Mouse (Mus musculus): Measurements from ENCODE around the gene Baz2b. TPM values are rescaled to one million over a fixed set of nuclear protein-coding genes. Genes with fewer than 3 reads are reported as not detected.

Gene Baz2b
- polyA plus RNA-seq, 1 experiment from 2014 or later = 38.1 TPM

GRCm38 (mm10) chr2:60202900-60203530 is 6.6 kb downstream of the Baz2b start:
- no peaks in the 10 kb centered on the region for H3K27me3 ChIP-seq
- no peak for TF ChIP-seq CTCF (IDR thresholded peaks at IDR 0.05)
- in situ Hi-C loops (cut with MboI; ENCODE audit: low pct_unique_long_range_greater_than_20kb) = loop anchor here (10.0 kb wide), 1 partner anchor 248 kb away; no protein-coding TSS in a partner anchor
- CTCF ChIA-PET = interaction anchor here (1.2 kb wide), 1 partner anchor 31 kb away, joined by 3 read pairs; no protein-coding TSS in a partner anchor
- no peak for DNase-seq (ENCODE audit: low read depth, low spot score)
- ATAC-seq = no peak
- POLR2A ChIA-PET = interaction anchor here (0.7 kb wide), 1 partner anchor 19 kb away, joined by 4 read pairs; no protein-coding TSS in a partner anchor

- in situ Hi-C loops (cut with MboI; ENCODE audit: low pct_unique_long_range_greater_than_20kb) = loop anchor here (10.0 kb wide), 1 partner anchor 246 kb away; no protein-coding TSS in a partner anchor
- H3K27me3 ChIP-seq = no peaks in the 10 kb centered on the region
- peak; percentile 78 for TF ChIP-seq CTCF (IDR thresholded peaks at IDR 0.05)
- ChIA-PET CTCF (interaction anchor here (0.6 to 1.6 kb wide), 4 partner anchors 9 to 278 kb away, joined by 3 to 7 read pairs (median 3); no protein-coding TSS in a partner anchor), POLR2A (no interaction called here)
- ATAC-seq = no peak
- no peak for DNase-seq (ENCODE audit: low read depth, low spot score)
Measured at GRCm38 (mm10) chr2:60200667-60201066, 9.0 kb downstream of the Baz2b start.

GRCm38 (mm10) chr2:60200051-60200562 is 9.5 kb downstream of the Baz2b start:
- no peaks in the 10 kb centered on the region for H3K27me3 ChIP-seq
- POLR2A ChIA-PET = no interaction called here
- DNase-seq (ENCODE audit: low read depth, low spot score) = no peak
- no peak for TF ChIP-seq CTCF (IDR thresholded peaks at IDR 0.05)
- ATAC-seq = no peak
- in situ Hi-C loops (cut with MboI; ENCODE audit: low pct_unique_long_range_greater_than_20kb) = loop anchor here (10.0 kb wide), 1 partner anchor 245 kb away; no protein-coding TSS in a partner anchor
- CTCF ChIA-PET = interaction anchor here (1.6 kb wide), 1 partner anchor 8 kb away, joined by 7 read pairs; no protein-coding TSS in a partner anchor

- in situ Hi-C loops (cut with MboI; ENCODE audit: low pct_unique_long_range_greater_than_20kb) = no loop called here
- H3K27me3 ChIP-seq = no peaks in the 10 kb centered on the region
- TF ChIP-seq CTCF (IDR thresholded peaks at IDR 0.05) = no peak
- POLR2A ChIA-PET = no interaction called here
- ATAC-seq (no peak), DNase-seq (ENCODE audit: low read depth, low spot score) (no peak)
- CTCF ChIA-PET = no interaction called here
Measured at GRCm38 (mm10) chr2:60196841-60197240, 12.8 kb downstream of the Baz2b start.

- ChIA-PET POLR2A (no interaction called here), CTCF (no interaction called here)
- no peak for TF ChIP-seq CTCF (IDR thresholded peaks at IDR 0.05)
- ATAC-seq = no peak
- no peak for DNase-seq (ENCODE audit: low read depth, low spot score)
- in situ Hi-C loops (cut with MboI; ENCODE audit: low pct_unique_long_range_greater_than_20kb) = no loop called here
- no peaks in the 10 kb centered on the region for H3K27me3 ChIP-seq
Measured at GRCm38 (mm10) chr2:60181696-60182095, 27.9 kb downstream of the Baz2b start.

GRCm38 (mm10) chr2:60177490-60177889 is 32.1 kb downstream of the Baz2b start:
- no peaks in the 10 kb centered on the region for H3K27me3 ChIP-seq
- TF ChIP-seq CTCF (IDR thresholded peaks at IDR 0.05) = no peak
- in situ Hi-C loops (cut with MboI; ENCODE audit: low pct_unique_long_range_greater_than_20kb) = no loop called here
- ATAC-seq (no peak), DNase-seq (ENCODE audit: low read depth, low spot score) (no peak)
- ChIA-PET CTCF (interaction anchor here (1.2 to 1.4 kb wide), 2 partner anchors 10 to 163 kb away, joined by 3 read pairs; no protein-coding TSS in a partner anchor), POLR2A (no interaction called here)

GRCm38 (mm10) chr2:60176087-60176486 is 33.6 kb downstream of the Baz2b start:
- POLR2A ChIA-PET = interaction anchor here (0.7 kb wide), 1 partner anchor 12 kb away, joined by 3 read pairs; no protein-coding TSS in a partner anchor
- in situ Hi-C loops (cut with MboI; ENCODE audit: low pct_unique_long_range_greater_than_20kb) = no loop called here
- DNase-seq (ENCODE audit: low read depth, low spot score) (no peak), ATAC-seq (no peak)
- CTCF ChIA-PET = interaction anchor here (1.1 kb wide), 1 partner anchor 8 kb away, joined by 3 read pairs; no protein-coding TSS in a partner anchor
- no peak for TF ChIP-seq CTCF (IDR thresholded peaks at IDR 0.05)
- H3K27me3 ChIP-seq = no peaks in the 10 kb centered on the region

GRCm38 (mm10) chr2:60175078-60175477 is 34.6 kb downstream of the Baz2b start:
- in situ Hi-C loops (cut with MboI; ENCODE audit: low pct_unique_long_range_greater_than_20kb) = no loop called here
- no peak for DNase-seq (ENCODE audit: low read depth, low spot score)
- no peak for TF ChIP-seq CTCF (IDR thresholded peaks at IDR 0.05)
- CTCF ChIA-PET = interaction anchor here (1.1 kb wide), 1 partner anchor 9 kb away, joined by 3 read pairs; no protein-coding TSS in a partner anchor
- POLR2A ChIA-PET = no interaction called here
- H3K27me3 ChIP-seq = no peaks in the 10 kb centered on the region
- ATAC-seq = no peak

- in situ Hi-C loops (cut with MboI; ENCODE audit: low pct_unique_long_range_greater_than_20kb) = no loop called here
- ATAC-seq (peak; percentile 79), DNase-seq (ENCODE audit: low read depth, low spot score) (peak; percentile 93)
- ChIA-PET CTCF (interaction anchor here (0.7 to 1.2 kb wide), 3 partner anchors 19 to 55 kb away, joined by 3 to 4 read pairs (median 3); no protein-coding TSS in a partner anchor), POLR2A (no interaction called here)
- H3K27me3 ChIP-seq = no peaks in the 10 kb centered on the region
- TF ChIP-seq CTCF (IDR thresholded peaks at IDR 0.05) = no peak
Measured at GRCm38 (mm10) chr2:60173595-60173994, 36.0 kb downstream of the Baz2b start.

- POLR2A ChIA-PET = interaction anchor here (0.8 kb wide), 1 partner anchor 474 kb away, joined by 4 read pairs; no protein-coding TSS in a partner anchor
- peak; percentile 27 for ATAC-seq
- no peak for DNase-seq (ENCODE audit: low read depth, low spot score)
- CTCF ChIA-PET = interaction anchor here (0.7 to 1.6 kb wide), 4 partner anchors 9 to 55 kb away, joined by 3 to 4 read pairs (median 3); no protein-coding TSS in a partner anchor
- H3K27me3 ChIP-seq = no peaks in the 10 kb centered on the region
- TF ChIP-seq CTCF (IDR thresholded peaks at IDR 0.05) = peak; percentile 66
- in situ Hi-C loops (cut with MboI; ENCODE audit: low pct_unique_long_range_greater_than_20kb) = no loop called here
Measured at GRCm38 (mm10) chr2:60173190-60173589, 36.4 kb downstream of the Baz2b start.

- TF ChIP-seq CTCF (IDR thresholded peaks at IDR 0.05) = no peak
- H3K27me3 ChIP-seq = no peaks in the 10 kb centered on the region
- in situ Hi-C loops (cut with MboI; ENCODE audit: low pct_unique_long_range_greater_than_20kb) = no loop called here
- peak; percentile 47 for DNase-seq (ENCODE audit: low read depth, low spot score)
- ATAC-seq = peak; percentile 10
- ChIA-PET CTCF (interaction anchor here (1.0 to 1.6 kb wide), 2 partner anchors 9 to 30 kb away, joined by 3 read pairs; no protein-coding TSS in a partner anchor), POLR2A (interaction anchor here (0.8 kb wide), 2 partner anchors 46 to 475 kb away, joined by 3 to 4 read pairs; no protein-coding TSS in a partner anchor)
Measured at GRCm38 (mm10) chr2:60172531-60172914, 37.1 kb downstream of the Baz2b start.

Measured in Patski (cell line).